Mouse (Mus musculus) heart, adult 10 weeks (tissue): ENCODE results near the gene Enpp1. TPM values are rescaled to one million over a fixed set of nuclear protein-coding genes. Genes with fewer than 3 reads are reported as not detected.

Experiments used
- polyA plus RNA-seq: library from polyadenylated mRNA; stranded (reverse); fragments of 350-450 nt; fragmentation: Illumina TruSeq; extraction: RNeasy Lipid Tissue Mini Kit (QIAGEN cat#74804); gene quantifications from one replicate; pipeline ENCODE4 v1.2.3, GENCODE M21; 2014; ENCODE audit warnings: low read depth, low replicate concordance

The Enpp1 gene
- 4.0 TPM for polyA plus RNA-seq

GRCm38 (mm10) chr10:24711480-24712366, at the start of gene Enpp1:
Gene Enpp1, minus strand, starts transcription at chr10:24712159.

GRCm38 (mm10) chr10:24595250-24596002, 116.5 kb downstream of the Enpp1 start, which contains the start of gene Ccn2:
Gene Ccn2, plus strand, starts transcription at chr10:24595442.

Other genes starting within 250 kb of the Enpp1 start
- 150 TPM for gene Ccn2, start 116.7 kb downstream of the Enpp1 start, polyA plus RNA-seq
- gene Enpp3, start 130.7 kb upstream of the Enpp1 start, polyA plus RNA-seq: 4.7 TPM
- 9.8 TPM for gene Med23, start 157.8 kb upstream of the Enpp1 start, polyA plus RNA-seq
- gene Arg1, start 215.3 kb upstream of the Enpp1 start, polyA plus RNA-seq: 1.3 TPM